Mouse (Mus musculus) cortical plate, adult 2 months (tissue): ENCODE data around the gene Pithd1. TPM values are rescaled to one million over a fixed set of nuclear protein-coding genes. Genes with fewer than 3 reads are reported as not detected.
"Not testable (repeated sequence)": the region's sequence is repeated elsewhere in the genome, so short reads cannot be mapped to it uniquely, and the experiment has no call there.

Experiments used
- H3K27ac ChIP-seq: fragments of 200-500 bp; 2 replicates; pipeline ENCODE4 v1.5.1; 2012; ENCODE audit warnings: low read length, control low read depth, inconsistent platforms; ENCODE audit not compliant: insufficient read depth
- H3K4me1 ChIP-seq: fragments of 200-500 bp; 2 replicates; pipeline ENCODE4 v1.6.1; 2011; ENCODE audit warnings: low read length; ENCODE audit not compliant: control insufficient read depth, insufficient read depth
- H3K4me3 ChIP-seq: fragments of 200-500 bp; 2 replicates; pipeline ENCODE4 v1.5.1; 2011; ENCODE audit warnings: mild to moderate bottlenecking, low read length, control low read depth; ENCODE audit not compliant: insufficient read depth
- CTCF ChIP-seq: fragments of 200-500 bp; IDR thresholded peaks from 2 replicates; pipeline ENCODE4 v1.5.1; 2011; ENCODE audit warnings: mild to moderate bottlenecking, control low read depth, low read length; ENCODE audit not compliant: insufficient read depth; ENCODE audit errors: extremely low read depth
- POLR2A ChIP-seq: fragments of 200-500 bp; IDR thresholded peaks from 2 replicates; pipeline ENCODE4 v1.6.1; 2011; ENCODE audit warnings: mild to moderate bottlenecking, low read length, control low read depth; ENCODE audit not compliant: insufficient read depth; ENCODE audit errors: extremely low read depth
- polyA plus RNA-seq: library from polyadenylated mRNA; depleted of rRNA; stranded (reverse); fragments of >200 nt; gene quantifications from 2 replicates; pipeline ENCODE4 v1.2.3, GENCODE M21; 2012

Pithd1 gene
- polyA plus RNA-seq, 1 experiment = 103 TPM

- TF ChIP-seq CTCF (no peak), POLR2A (no peak)
- peaks cover 3% of the 10 kb centered on the region for H3K4me1 ChIP-seq
- peak overlapping the region; percentile 35; the same call in 1 of the 2 replicates for H3K27ac ChIP-seq
- no peak overlapping the region for H3K4me3 ChIP-seq
Observed at GRCm38 (mm10) chr4:135949475-135949874, 37.6 kb downstream of the Pithd1 start.

- Histone ChIP-seq H3K4me1 (peaks cover 3% of the 10 kb centered on the region), H3K27ac (no peak overlapping the region), H3K4me3 (no peak overlapping the region)
- TF ChIP-seq POLR2A (no peak), CTCF (no peak)
Observed at GRCm38 (mm10) chr4:135948142-135948541, 38.9 kb downstream of the Pithd1 start.

DNA sequence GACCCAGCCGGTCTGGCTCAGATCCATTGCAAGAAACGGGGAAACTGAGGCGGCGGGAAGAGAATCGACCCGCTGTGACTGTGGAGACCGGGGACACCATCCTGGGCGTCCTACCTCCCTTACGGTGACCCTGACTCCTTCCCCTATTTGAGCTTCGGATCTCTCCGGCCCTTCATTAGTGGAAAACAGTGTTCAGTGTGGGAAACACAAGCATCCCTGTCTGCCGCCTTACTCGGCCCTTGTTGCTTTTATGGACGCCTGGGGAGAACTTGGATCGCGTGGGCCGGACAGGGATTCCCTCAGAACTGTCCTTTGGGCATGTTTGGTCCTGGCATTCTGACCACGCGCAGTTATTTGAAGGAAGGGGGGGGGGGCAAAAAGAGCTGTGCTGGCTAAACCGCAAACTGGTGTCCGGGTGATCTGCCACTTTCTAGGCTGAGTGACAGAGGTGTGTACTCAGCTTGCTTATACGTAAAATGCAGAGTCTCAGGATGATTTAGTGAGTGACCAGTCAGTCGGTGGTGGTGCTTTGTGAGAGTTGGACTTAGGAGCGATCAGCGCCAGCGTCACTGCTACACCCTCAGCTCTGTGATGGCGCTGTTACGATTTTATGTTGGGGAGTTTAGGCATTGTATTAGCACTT lies 40.3 kb downstream of the Pithd1 start:
- Histone ChIP-seq H3K4me3 (peak overlapping the region; percentile 79), H3K4me1 (peaks cover 3% of the 10 kb centered on the region), H3K27ac (peak overlapping the region; percentile 17; the same call in 1 of the 2 replicates)
- no peak for TF ChIP-seq CTCF
- TF ChIP-seq POLR2A = no peak

DNA sequence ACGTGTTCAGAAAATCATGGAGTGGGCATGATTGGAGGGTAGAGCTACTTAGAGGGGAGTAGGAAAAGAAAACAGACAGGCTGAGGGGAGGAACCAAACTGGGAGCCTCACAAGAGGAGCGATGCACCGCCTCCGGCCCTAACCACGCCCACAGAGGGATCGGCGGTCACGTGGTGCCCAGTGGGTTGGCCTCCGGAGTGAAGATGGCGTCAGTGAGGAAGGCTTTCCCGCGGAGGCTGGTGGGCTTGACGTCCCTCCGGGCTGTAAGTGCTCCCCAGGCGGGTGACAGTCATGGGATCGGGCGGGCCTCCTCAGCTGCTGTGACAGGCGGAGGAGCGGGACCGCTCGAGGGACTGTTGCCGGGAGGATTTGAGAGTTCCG lies 40.8 kb downstream of the Pithd1 start, which contains the start of gene Hmgcl:
Gene Hmgcl (plus strand): TSS at position 171 of the 381 bp plus-strand sequence.
- no peak for TF ChIP-seq CTCF
- peak; percentile 98 for TF ChIP-seq POLR2A
- Histone ChIP-seq H3K4me3 (peak within 1 kb of the TSS; percentile 79), H3K27ac (peak within 1 kb of the TSS; percentile 17; the same call in 1 of the 2 replicates), H3K4me1 (peaks cover 3% of the 10 kb centered on the region)

DNA sequence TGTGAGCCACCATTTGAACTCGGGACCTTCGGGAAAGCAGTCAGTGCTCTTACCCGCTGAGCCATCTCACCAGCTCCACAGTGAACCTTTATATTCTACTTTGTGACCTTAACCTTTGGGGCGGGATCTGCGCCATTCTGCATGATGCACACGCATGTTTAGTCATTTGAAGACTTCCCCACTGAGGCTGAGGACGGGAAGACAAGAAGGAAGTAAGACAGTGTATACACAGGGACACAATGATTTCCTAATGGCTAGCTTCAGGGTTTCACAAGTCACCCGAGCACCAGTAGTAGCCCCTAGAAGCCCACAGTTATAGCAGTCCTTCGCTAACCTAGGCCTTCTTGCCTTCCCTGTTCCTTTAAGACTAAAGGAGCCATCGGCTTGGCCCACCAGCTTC lies 41.4 kb downstream of the Pithd1 start:
- no peak for TF ChIP-seq POLR2A
- no peak for TF ChIP-seq CTCF
- Histone ChIP-seq H3K4me1 (peaks cover 3% of the 10 kb centered on the region), H3K27ac (no peak overlapping the region), H3K4me3 (peak overlapping the region; percentile 79; the same call in 1 of the 2 replicates)

GRCm38 (mm10) chr4:135943389-135943788 lies 43.7 kb downstream of the Pithd1 start:
- Histone ChIP-seq H3K4me1 (no peaks in the 10 kb centered on the region; the same call in 1 of the 2 replicates), H3K4me3 (no peak overlapping the region), H3K27ac (no peak overlapping the region)
- no peak for TF ChIP-seq CTCF

GRCm38 (mm10) chr4:135942193-135942592 lies 44.9 kb downstream of the Pithd1 start:
- H3K4me1 ChIP-seq = no peaks in the 10 kb centered on the region
- TF ChIP-seq CTCF (no peak), POLR2A (no peak)
- no peak overlapping the region for H3K27ac ChIP-seq
- H3K4me3 ChIP-seq = no peak overlapping the region

DNA sequence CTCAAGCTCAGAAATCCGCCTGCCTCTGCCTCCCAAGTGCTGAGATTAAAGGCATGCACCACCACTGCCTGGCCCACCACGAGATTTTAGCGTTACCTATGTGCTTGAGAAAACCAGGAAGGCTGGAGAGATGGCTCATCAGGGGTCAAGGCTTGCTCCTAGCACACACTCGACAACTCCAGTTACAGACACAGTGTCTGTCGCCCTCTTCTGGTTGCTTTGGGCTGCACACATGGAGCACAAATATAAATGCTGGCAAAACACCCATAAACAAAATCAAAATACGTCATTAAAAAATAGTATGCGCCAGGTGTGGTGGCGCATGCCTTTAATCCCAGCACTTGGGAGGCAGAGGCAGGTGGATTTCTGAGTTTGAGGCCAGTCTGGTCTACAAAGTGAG lies 46.0 kb downstream of the Pithd1 start:
- H3K4me3 ChIP-seq, H3K27ac ChIP-seq, H3K4me1 ChIP-seq: not testable (repeated sequence)
- TF ChIP-seq CTCF = peak; percentile 27

GRCm38 (mm10) chr4:135938858-135939257 lies 48.2 kb downstream of the Pithd1 start:
- Histone ChIP-seq H3K4me1 (no peaks in the 10 kb centered on the region), H3K4me3 (no peak overlapping the region), H3K27ac (no peak overlapping the region)
- TF ChIP-seq CTCF = no peak
- TF ChIP-seq POLR2A = no peak

DNA sequence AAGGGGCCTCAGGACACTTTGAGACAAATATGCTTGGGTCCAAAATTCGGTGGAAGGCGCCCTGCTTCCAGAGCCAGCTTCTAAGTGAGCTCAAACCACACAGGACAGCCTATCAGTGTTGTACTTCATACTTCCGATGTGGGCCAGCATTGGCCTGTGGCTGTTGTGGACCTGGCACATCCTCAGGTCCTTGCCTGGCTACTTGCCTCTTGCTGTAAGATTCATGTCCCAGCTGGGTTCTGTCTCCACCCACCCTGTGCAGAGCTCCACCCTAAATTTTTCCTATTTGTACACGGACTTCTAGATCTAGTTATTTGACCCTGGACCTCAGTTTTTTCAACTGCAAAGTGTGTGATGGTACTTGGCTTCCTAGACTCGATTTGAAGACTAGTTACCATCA lies 51.6 kb downstream of the Pithd1 start:
- no peak overlapping the region for H3K27ac ChIP-seq
- no peaks in the 10 kb centered on the region for H3K4me1 ChIP-seq
- no peak overlapping the region for H3K4me3 ChIP-seq

More for the DNA sequence above, 51.6 kb downstream of the Pithd1 start:
- TF ChIP-seq CTCF (no peak), POLR2A (no peak)
